Mouse (Mus musculus): ENCODE measurements around the gene Cdc37. TPM values are rescaled to one million over a fixed set of nuclear protein-coding genes. Genes with fewer than 3 reads are reported as not detected.

Gene Cdc37
- polyA plus RNA-seq, 1 experiment: 164 TPM

- TF ChIP-seq EP300 (IDR thresholded peaks at IDR 0.05; ENCODE audit: insufficient read depth, low read depth, low read length) (no peak), POLR2A (IDR thresholded peaks at IDR 0.05; ENCODE audit: insufficient read depth, low read length) (no peak), CTCF (IDR thresholded peaks at IDR 0.05; ENCODE audit: low read depth, low read length) (no peak)
- Histone ChIP-seq H3K9me3 (replicated peaks; ENCODE audit: control insufficient read depth, insufficient read depth, low read length, poor library complexity, severe bottlenecking) (no peaks in the 10 kb centered on the region), H3K4me1 (ENCODE audit: control insufficient read depth, insufficient read depth, low read length) (peaks cover 8% of the 10 kb centered on the region), H3K27me3 (ENCODE audit: control insufficient read depth, insufficient read depth, low read length, poor library complexity, severe bottlenecking) (no peaks in the 10 kb centered on the region), H3K36me3 (ENCODE audit: control insufficient read depth, insufficient read depth, low read length, poor library complexity, severe bottlenecking) (no peaks in the 10 kb centered on the region), H3K27ac (ENCODE audit: insufficient read depth, low read length) (no peak overlapping the region), H3K4me3 (ENCODE audit: low read depth, low read length) (peak overlapping the region; percentile 43), H3K9ac (ENCODE audit: low read depth, poor library complexity, severe bottlenecking) (peak overlapping the region; percentile 54)
These were observed 34.2 kb upstream of the Cdc37 start for GRCm38 (mm10) chr9:21183905-21184413.

DNA sequence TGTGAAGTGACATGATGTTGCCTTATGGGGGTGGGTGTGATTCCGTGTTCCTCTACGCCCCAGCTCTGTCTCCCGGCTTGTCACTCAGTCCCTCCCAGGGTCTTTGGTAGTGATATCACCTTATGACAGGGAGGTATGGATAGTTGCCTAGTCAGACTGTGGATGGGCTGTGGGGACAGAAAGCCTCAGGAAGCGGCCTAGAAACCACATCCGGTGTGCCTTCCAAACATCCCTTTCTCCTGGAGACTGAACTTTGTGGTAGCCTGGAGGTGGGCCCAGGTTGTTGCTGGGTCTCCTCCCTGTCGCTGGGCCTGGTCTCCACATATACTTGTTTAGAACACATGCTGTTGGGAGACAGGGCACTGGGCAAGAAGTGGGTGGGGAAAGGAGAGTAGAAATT lies 33.6 kb upstream of the Cdc37 start:
- TF ChIP-seq CTCF (IDR thresholded peaks at IDR 0.05; ENCODE audit: low read depth, low read length): no peak
- TF ChIP-seq POLR2A (IDR thresholded peaks at IDR 0.05; ENCODE audit: insufficient read depth, low read length): no peak
- no peak for TF ChIP-seq EP300 (IDR thresholded peaks at IDR 0.05; ENCODE audit: insufficient read depth, low read depth, low read length)
- Histone ChIP-seq H3K4me1 (ENCODE audit: control insufficient read depth, insufficient read depth, low read length) (peaks cover 8% of the 10 kb centered on the region), H3K4me3 (ENCODE audit: low read depth, low read length) (peak overlapping the region; percentile 43; the same call in 1 of the 2 replicates), H3K9ac (ENCODE audit: low read depth, poor library complexity, severe bottlenecking) (peak overlapping the region; percentile 54), H3K36me3 (ENCODE audit: control insufficient read depth, insufficient read depth, low read length, poor library complexity, severe bottlenecking) (no peaks in the 10 kb centered on the region), H3K27me3 (ENCODE audit: control insufficient read depth, insufficient read depth, low read length, poor library complexity, severe bottlenecking) (no peaks in the 10 kb centered on the region), H3K27ac (ENCODE audit: insufficient read depth, low read length) (no peak overlapping the region), H3K9me3 (replicated peaks; ENCODE audit: control insufficient read depth, insufficient read depth, low read length, poor library complexity, severe bottlenecking) (no peaks in the 10 kb centered on the region)

- no peaks in the 10 kb centered on the region for H3K36me3 ChIP-seq (ENCODE audit: control insufficient read depth, insufficient read depth, low read length, poor library complexity, severe bottlenecking)
- no peaks in the 10 kb centered on the region for H3K27me3 ChIP-seq (ENCODE audit: control insufficient read depth, insufficient read depth, low read length, poor library complexity, severe bottlenecking)
- peak overlapping the region; percentile 22; the same call in 1 of the 2 replicates for H3K9ac ChIP-seq (ENCODE audit: low read depth, poor library complexity, severe bottlenecking)
- no peak for TF ChIP-seq CTCF (IDR thresholded peaks at IDR 0.05; ENCODE audit: low read depth, low read length)
- TF ChIP-seq POLR2A (IDR thresholded peaks at IDR 0.05; ENCODE audit: insufficient read depth, low read length): peak; percentile 15
- H3K4me1 ChIP-seq (ENCODE audit: control insufficient read depth, insufficient read depth, low read length): peaks cover 8% of the 10 kb centered on the region
- H3K27ac ChIP-seq (ENCODE audit: insufficient read depth, low read length): no peak overlapping the region
- H3K9me3 ChIP-seq (replicated peaks; ENCODE audit: control insufficient read depth, insufficient read depth, low read length, poor library complexity, severe bottlenecking): no peaks in the 10 kb centered on the region
- peak overlapping the region; percentile 45 for H3K4me3 ChIP-seq (ENCODE audit: low read depth, low read length)
These were observed 31.8 kb upstream of the Cdc37 start for GRCm38 (mm10) chr9:21181421-21182220.

GRCm38 (mm10) chr9:21180841-21181240 lies 31.1 kb upstream of the Cdc37 start:
- TF ChIP-seq POLR2A (IDR thresholded peaks at IDR 0.05; ENCODE audit: insufficient read depth, low read length) (no peak), CTCF (IDR thresholded peaks at IDR 0.05; ENCODE audit: low read depth, low read length) (no peak), EP300 (IDR thresholded peaks at IDR 0.05; ENCODE audit: insufficient read depth, low read depth, low read length) (no peak)
- Histone ChIP-seq H3K9ac (ENCODE audit: low read depth, poor library complexity, severe bottlenecking) (no peak overlapping the region), H3K4me3 (ENCODE audit: low read depth, low read length) (no peak overlapping the region), H3K36me3 (ENCODE audit: control insufficient read depth, insufficient read depth, low read length, poor library complexity, severe bottlenecking) (no peaks in the 10 kb centered on the region), H3K9me3 (replicated peaks; ENCODE audit: control insufficient read depth, insufficient read depth, low read length, poor library complexity, severe bottlenecking) (no peaks in the 10 kb centered on the region), H3K4me1 (ENCODE audit: control insufficient read depth, insufficient read depth, low read length) (peaks cover 8% of the 10 kb centered on the region), H3K27ac (ENCODE audit: insufficient read depth, low read length) (no peak overlapping the region), H3K27me3 (ENCODE audit: control insufficient read depth, insufficient read depth, low read length, poor library complexity, severe bottlenecking) (no peaks in the 10 kb centered on the region)

- Histone ChIP-seq H3K4me1 (ENCODE audit: control insufficient read depth, insufficient read depth, low read length) (peaks cover 8% of the 10 kb centered on the region), H3K36me3 (ENCODE audit: control insufficient read depth, insufficient read depth, low read length, poor library complexity, severe bottlenecking) (no peaks in the 10 kb centered on the region), H3K4me3 (ENCODE audit: low read depth, low read length) (no peak overlapping the region), H3K27me3 (ENCODE audit: control insufficient read depth, insufficient read depth, low read length, poor library complexity, severe bottlenecking) (no peaks in the 10 kb centered on the region), H3K27ac (ENCODE audit: insufficient read depth, low read length) (no peak overlapping the region), H3K9ac (ENCODE audit: low read depth, poor library complexity, severe bottlenecking) (no peak overlapping the region), H3K9me3 (replicated peaks; ENCODE audit: control insufficient read depth, insufficient read depth, low read length, poor library complexity, severe bottlenecking) (no peaks in the 10 kb centered on the region)
- TF ChIP-seq CTCF (IDR thresholded peaks at IDR 0.05; ENCODE audit: low read depth, low read length): no peak
- no peak for TF ChIP-seq EP300 (IDR thresholded peaks at IDR 0.05; ENCODE audit: insufficient read depth, low read depth, low read length)
- TF ChIP-seq POLR2A (IDR thresholded peaks at IDR 0.05; ENCODE audit: insufficient read depth, low read length): no peak
These were observed 30.6 kb upstream of the Cdc37 start for GRCm38 (mm10) chr9:21180402-21180801.

DNA sequence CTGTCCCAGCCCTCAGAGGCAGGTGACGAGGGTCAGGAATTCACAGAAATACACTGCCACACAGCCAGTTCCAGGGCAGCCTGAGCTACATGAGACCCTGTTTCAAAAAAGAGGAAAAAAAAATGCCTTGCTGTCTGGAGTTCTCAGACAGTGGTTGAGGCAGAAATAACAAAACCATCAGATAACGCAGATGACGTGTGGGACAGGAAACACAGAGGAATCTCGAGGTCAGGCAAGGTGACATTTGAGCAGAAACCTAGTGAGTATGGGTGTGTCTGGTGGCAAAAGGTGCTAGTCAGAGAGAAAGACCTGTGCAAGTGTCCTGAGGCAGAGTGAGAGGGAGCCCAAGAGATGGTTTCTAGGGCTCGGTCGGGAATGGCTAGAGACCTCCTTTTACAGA lies 22.6 kb upstream of the Cdc37 start:
- TF ChIP-seq EP300 (IDR thresholded peaks at IDR 0.05; ENCODE audit: insufficient read depth, low read depth, low read length) (no peak), POLR2A (IDR thresholded peaks at IDR 0.05; ENCODE audit: insufficient read depth, low read length) (no peak), CTCF (IDR thresholded peaks at IDR 0.05; ENCODE audit: low read depth, low read length) (no peak)
- H3K9ac ChIP-seq (ENCODE audit: low read depth, poor library complexity, severe bottlenecking): no peak overlapping the region
- no peaks in the 10 kb centered on the region for H3K27me3 ChIP-seq (ENCODE audit: control insufficient read depth, insufficient read depth, low read length, poor library complexity, severe bottlenecking)
- no peaks in the 10 kb centered on the region for H3K36me3 ChIP-seq (ENCODE audit: control insufficient read depth, insufficient read depth, low read length, poor library complexity, severe bottlenecking)
- H3K9me3 ChIP-seq (replicated peaks; ENCODE audit: control insufficient read depth, insufficient read depth, low read length, poor library complexity, severe bottlenecking): no peaks in the 10 kb centered on the region
- H3K27ac ChIP-seq (ENCODE audit: insufficient read depth, low read length): no peak overlapping the region
- no peak overlapping the region for H3K4me3 ChIP-seq (ENCODE audit: low read depth, low read length)
- H3K4me1 ChIP-seq (ENCODE audit: control insufficient read depth, insufficient read depth, low read length): no peaks in the 10 kb centered on the region

Measured in ES-Bruce4 (cell line).